Mouse (Mus musculus) neural tube, embryonic 11.5 days (tissue): ENCODE data around the gene Lmtk2. TPM values are rescaled to one million over a fixed set of nuclear protein-coding genes. Genes with fewer than 3 reads are reported as not detected.

Experiments
- ATAC-seq: fragments of 200-750 bp; cut with Nextera tagmentation; 2 replicates; pipeline ENCODE4 v1.8.0; 2017; ENCODE audit warnings: moderate number of reproducible peaks, mild to moderate bottlenecking, moderate TSS enrichment, moderate library complexity; ENCODE audit not compliant: insufficient read depth, low FRiP score, low TSS enrichment
- DNase-seq: peaks from one replicate; pipeline ENCODE4 v3.0.0-alpha.2; 2015; ENCODE audit warnings: low spot score
- H3K27ac ChIP-seq: fragments of 300-500 bp; sonication (generic); 2 replicates; pipeline ENCODE4 v1.5.1; 2014; ENCODE audit warnings: low read depth, mild to moderate bottlenecking, low read length
- H3K27me3 ChIP-seq: fragments of 300-500 bp; sonication (generic); 2 replicates; pipeline ENCODE4 v1.6.1; 2014; ENCODE audit warnings: mild to moderate bottlenecking, low read length, mixed read lengths; ENCODE audit not compliant: control insufficient read depth, insufficient read depth
- H3K36me3 ChIP-seq: fragments of 300-500 bp; sonication (generic); 2 replicates; pipeline ENCODE4 v1.6.1; 2014; ENCODE audit warnings: mild to moderate bottlenecking, low read length, moderate library complexity, mixed read lengths; ENCODE audit not compliant: control insufficient read depth, insufficient read depth
- H3K4me1 ChIP-seq: fragments of 300-500 bp; sonication (generic); 2 replicates; pipeline ENCODE4 v1.6.1; 2014; ENCODE audit warnings: low read length, mixed read lengths; ENCODE audit not compliant: control insufficient read depth, insufficient read depth
- H3K4me2 ChIP-seq: fragments of 300-500 bp; sonication (generic); 2 replicates; pipeline ENCODE4 v1.6.1; 2014; ENCODE audit warnings: low read depth, mild to moderate bottlenecking, moderate library complexity
- H3K4me3 ChIP-seq: fragments of 300-500 bp; sonication (generic); 2 replicates; pipeline ENCODE4 v1.5.1; 2014; ENCODE audit warnings: low read depth, low read length
- H3K9ac ChIP-seq: fragments of 300-500 bp; sonication (generic); 2 replicates; pipeline ENCODE4 v1.6.1; 2014; ENCODE audit warnings: mild to moderate bottlenecking, low read length
- H3K9me3 ChIP-seq: fragments of 300-500 bp; sonication (generic); 2 replicates; pipeline ENCODE4 v1.6.1; 2016; ENCODE audit warnings: low read length; ENCODE audit not compliant: control insufficient read depth
- WGBS: fragments of 180-500 bp; shearing (Covaris S2); extraction: QIAGEN DNeasy Blood & Tissue Kit; methylation state at CpG from one replicate; pipeline ENCODE4 v1.1.7; 2014; 5-methylcytosine and 5-hydroxymethylcytosine counted together
- polyA plus RNA-seq: library from polyadenylated mRNA; unstranded; fragments of >200 nt; fragmentation: Nextera tagmentation; extraction: Ambion mirVana; gene quantifications from 2 replicates; pipeline ENCODE4 v1.2.1, GENCODE M21; 2014

The Lmtk2 gene
- polyA plus RNA-seq, 1 experiment from 2014 or later: 6.7 TPM

DNA sequence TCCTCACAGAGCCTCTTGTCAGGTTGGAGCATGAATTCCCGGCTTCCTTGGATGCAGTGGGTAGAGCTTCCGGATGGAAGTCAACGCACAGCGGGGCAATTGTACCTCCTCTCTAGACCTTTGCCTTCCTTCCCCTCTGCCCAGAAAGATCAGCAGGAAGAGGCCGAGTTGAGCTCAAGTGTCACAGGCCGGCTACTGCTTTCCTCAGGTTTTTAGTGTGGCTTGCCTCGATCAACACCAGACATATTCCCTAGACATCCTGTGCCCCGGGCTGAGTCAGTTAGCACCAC lies 1.7 kb upstream of the Lmtk2 start:
- H3K27me3 ChIP-seq: no peaks in the 10 kb centered on the region
- WGBS: 42% methylated on average over 8 of the region's 8 CpGs
- no peak overlapping the region for H3K4me3 ChIP-seq
- DNase-seq (no peak), ATAC-seq (no peak)
- H3K36me3 ChIP-seq: no peaks in the 10 kb centered on the region
- no peak overlapping the region for H3K9ac ChIP-seq
- H3K27ac ChIP-seq: no peak overlapping the region
- H3K4me2 ChIP-seq: no peak overlapping the region
- H3K9me3 ChIP-seq: no peaks in the 10 kb centered on the region
- 0 out of 2 replicates have a peak, but pooled peaks cover 4% of the 10 kb centered on the region for H3K4me1 ChIP-seq

DNA sequence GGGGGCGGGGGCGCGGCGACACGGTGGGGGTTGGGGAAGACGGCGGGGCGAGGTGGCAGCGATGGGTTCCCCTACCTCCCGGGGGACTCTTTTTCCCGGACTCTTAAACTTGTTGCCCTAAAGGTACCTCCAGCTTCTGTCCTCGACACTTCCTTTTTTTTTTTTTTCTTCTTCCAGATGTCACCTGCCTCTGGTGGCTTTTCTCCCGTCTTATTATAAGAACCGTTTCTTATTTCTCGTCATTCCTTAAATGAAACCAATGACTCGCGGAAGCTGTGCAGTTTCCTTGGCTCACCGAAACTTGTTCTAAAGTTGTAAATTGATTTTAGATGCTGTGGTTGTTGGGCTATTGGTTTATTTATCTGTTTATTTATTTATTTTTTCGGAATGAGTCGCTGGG lies 712 bp downstream of the Lmtk2 start:
- peak overlapping the region; percentile 89 for H3K9ac ChIP-seq
- no peaks in the 10 kb centered on the region for H3K9me3 ChIP-seq
- no peaks in the 10 kb centered on the region for H3K27me3 ChIP-seq
- DNase-seq: no peak
- peak overlapping the region; percentile 86; the same call in 1 of the 2 replicates for H3K27ac ChIP-seq
- ATAC-seq: no peak
- peak overlapping the region; percentile 98 for H3K4me3 ChIP-seq
- 0 out of 2 replicates have a peak, but pooled peaks cover 4% of the 10 kb centered on the region for H3K4me1 ChIP-seq
- H3K4me2 ChIP-seq: peak overlapping the region; percentile 64
- no peaks in the 10 kb centered on the region for H3K36me3 ChIP-seq
- WGBS: 3% methylated on average over 19 of the region's 20 CpGs

DNA sequence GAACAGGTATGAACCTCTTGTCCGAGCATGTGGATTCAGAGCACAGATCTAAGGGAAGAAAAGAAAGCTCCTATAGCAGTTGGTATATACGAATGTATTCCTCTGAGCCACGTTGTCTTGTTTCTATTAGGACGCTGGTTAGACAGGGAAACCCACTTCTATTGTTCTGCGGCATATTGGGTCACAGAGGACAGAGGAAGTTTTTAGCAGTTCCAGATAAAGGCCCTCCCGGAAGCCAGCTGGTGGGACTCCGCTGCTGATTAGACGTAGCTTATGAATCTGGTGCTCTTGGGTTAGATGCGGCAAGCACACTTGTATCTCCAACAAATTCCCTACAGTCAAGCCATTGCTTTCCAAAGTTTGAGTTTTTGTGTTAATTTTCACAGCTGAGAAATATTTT lies 4.8 kb downstream of the Lmtk2 start:
- no peak for ATAC-seq
- no peak overlapping the region for H3K9ac ChIP-seq
- H3K27me3 ChIP-seq: no peaks in the 10 kb centered on the region
- H3K9me3 ChIP-seq: no peaks in the 10 kb centered on the region
- H3K4me2 ChIP-seq: no peak overlapping the region
- no peak for DNase-seq
- H3K27ac ChIP-seq: no peak overlapping the region
- H3K4me1 ChIP-seq: 0 out of 2 replicates have a peak, but pooled peaks cover 4% of the 10 kb centered on the region
- H3K4me3 ChIP-seq: no peak overlapping the region
- H3K36me3 ChIP-seq: no peaks in the 10 kb centered on the region
- WGBS: 76% methylated on average over 9 of the region's 9 CpGs

DNA sequence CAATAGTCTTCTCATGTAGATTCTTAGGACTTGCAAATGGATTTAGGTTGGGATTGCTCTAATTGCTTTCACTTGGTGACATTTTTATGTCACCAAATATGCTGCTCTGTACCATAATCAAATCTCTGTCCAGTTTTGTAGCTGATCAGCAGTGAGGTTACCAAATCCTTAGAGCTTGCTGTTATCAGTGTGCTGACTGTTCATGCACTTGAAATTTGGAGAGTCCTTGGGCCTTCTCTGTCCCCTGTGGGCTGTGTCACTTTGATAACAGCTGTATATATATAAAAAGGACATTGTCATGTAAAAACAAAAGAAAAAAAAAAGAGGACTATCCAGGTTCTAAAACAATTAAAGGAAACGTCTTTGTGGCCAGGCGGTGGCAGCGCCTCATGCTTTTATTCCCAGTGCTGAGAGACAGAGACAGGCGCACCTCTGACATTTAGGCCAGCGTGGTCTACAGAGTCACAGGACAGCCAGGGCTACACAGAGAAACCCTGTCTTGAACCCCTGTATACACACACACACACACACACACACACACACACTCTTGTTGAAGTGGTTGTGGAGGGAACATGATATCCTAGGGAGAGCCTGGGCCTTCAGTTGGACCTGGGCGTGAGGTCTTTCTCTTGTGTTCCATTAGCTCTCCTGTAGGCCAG lies 5.4 kb downstream of the Lmtk2 start:
- ATAC-seq (no peak), DNase-seq (no peak)
- H3K36me3 ChIP-seq: no peaks in the 10 kb centered on the region
- H3K4me1 ChIP-seq: 0 out of 2 replicates have a peak, but pooled peaks cover 4% of the 10 kb centered on the region
- no peak overlapping the region for H3K9ac ChIP-seq
- H3K4me2 ChIP-seq: no peak overlapping the region
- 72% methylated on average over 6 of the region's 6 CpGs for WGBS
- H3K27ac ChIP-seq: no peak overlapping the region
- no peaks in the 10 kb centered on the region for H3K27me3 ChIP-seq
- no peak overlapping the region for H3K4me3 ChIP-seq
- no peaks in the 10 kb centered on the region for H3K9me3 ChIP-seq

DNA sequence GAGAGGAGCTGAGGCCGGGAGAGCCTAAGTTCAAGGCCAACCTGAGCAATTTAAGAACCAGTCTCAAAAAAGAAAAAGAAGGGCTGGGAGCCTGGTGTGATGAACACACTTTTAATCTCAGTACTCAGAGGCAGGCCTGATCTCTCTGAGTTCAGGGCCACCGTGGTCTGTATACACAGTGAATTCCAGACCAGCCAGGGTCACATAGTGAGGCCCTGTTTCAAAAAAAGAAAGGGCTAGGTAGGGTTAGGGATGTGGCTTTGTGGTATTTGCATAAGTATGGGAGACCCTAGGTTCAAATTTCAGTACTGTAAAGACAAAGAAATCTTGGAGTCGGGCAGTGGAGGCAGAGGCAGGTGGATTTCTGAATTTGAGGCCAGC lies 5.9 kb downstream of the Lmtk2 start:
- Histone ChIP-seq H3K4me1 (0 out of 2 replicates have a peak, but pooled peaks cover 4% of the 10 kb centered on the region), H3K4me2 (no peak overlapping the region), H3K27me3 (no peaks in the 10 kb centered on the region), H3K9ac (no peak overlapping the region), H3K4me3 (no peak overlapping the region), H3K9me3 (no peaks in the 10 kb centered on the region), H3K36me3 (no peaks in the 10 kb centered on the region), H3K27ac (no peak overlapping the region)
- 87% methylated on average over 3 of the region's 3 CpGs for WGBS
- no peak for ATAC-seq
- DNase-seq: no peak

DNA sequence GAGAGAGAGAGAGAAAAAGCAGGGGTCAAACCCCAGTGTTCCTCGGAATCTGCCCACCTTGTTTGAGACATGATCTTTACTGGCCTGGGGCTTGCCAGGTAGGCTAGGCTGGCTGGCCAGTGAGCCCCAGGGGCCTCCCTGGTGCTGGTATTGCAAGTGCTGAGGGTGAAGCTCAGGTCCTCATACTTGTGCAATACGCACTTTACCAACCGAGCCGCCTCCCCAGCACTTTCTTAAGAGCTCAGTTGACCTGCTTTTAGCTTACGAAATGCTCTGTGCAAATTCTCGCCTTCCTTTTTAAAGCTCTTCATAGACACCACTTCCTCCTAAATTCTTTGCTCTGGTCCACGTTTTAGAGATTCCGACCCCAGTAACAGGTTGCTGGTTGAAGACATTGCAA lies 9.0 kb downstream of the Lmtk2 start:
- H3K27me3 ChIP-seq: no peaks in the 10 kb centered on the region
- DNase-seq: no peak
- 93% methylated on average over 8 of the region's 8 CpGs for WGBS
- H3K4me1 ChIP-seq: peaks cover 4% of the 10 kb centered on the region
- H3K36me3 ChIP-seq: no peaks in the 10 kb centered on the region
- no peak overlapping the region for H3K9ac ChIP-seq
- no peaks in the 10 kb centered on the region for H3K9me3 ChIP-seq
- H3K4me3 ChIP-seq: no peak overlapping the region
- H3K4me2 ChIP-seq: no peak overlapping the region
- H3K27ac ChIP-seq: no peak overlapping the region
- ATAC-seq: no peak

DNA sequence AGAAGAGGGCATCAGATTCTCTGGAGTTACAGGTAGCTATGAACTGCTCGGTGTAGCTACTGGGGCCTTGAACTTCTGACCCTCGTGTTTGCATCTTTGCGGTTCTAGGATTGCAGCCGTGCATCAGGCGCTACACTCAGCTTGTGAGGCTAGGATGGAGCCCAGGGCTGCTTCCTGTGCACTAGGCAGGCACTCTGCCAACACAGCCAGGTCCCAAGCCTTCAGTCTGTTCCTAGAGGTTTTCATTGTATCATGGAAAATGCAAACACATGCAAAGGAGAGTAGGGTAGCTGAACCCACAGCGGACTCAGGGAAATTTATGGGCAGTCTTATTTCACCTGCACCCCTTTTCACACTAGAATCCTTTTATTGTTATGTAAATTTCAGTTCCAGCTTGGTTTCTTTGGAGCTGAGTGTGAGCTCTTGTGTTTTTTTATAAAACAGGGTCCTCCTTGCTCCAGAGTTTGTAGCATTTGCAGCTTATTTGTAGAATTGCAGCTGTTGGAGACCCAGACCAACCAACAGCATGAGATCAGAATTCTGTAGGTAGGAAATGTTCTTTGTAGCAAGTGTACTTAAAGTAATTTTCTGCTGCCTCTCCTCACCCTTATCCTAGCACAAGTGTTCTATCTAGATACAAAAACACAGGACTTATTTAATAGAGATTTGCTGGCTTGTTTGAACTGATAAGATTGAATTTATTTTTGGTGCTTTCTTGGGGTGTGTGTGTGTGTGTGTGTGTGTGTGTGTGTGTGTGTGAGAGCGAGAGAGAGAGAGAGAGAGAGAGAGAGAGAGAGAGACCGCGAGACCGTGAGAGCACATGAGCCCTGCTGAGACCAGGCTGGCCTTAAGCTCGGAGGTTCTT lies 12.6 kb downstream of the Lmtk2 start:
- Histone ChIP-seq H3K27ac (no peak overlapping the region), H3K4me1 (peaks cover 4% of the 10 kb centered on the region), H3K9ac (no peak overlapping the region), H3K9me3 (no peaks in the 10 kb centered on the region), H3K4me3 (no peak overlapping the region), H3K4me2 (no peak overlapping the region), H3K36me3 (no peaks in the 10 kb centered on the region), H3K27me3 (no peaks in the 10 kb centered on the region)
- 69% methylated on average over 11 of the region's 11 CpGs for WGBS
- peak; percentile 55; the same call in 1 of the 2 replicates for ATAC-seq
- DNase-seq: no peak

DNA sequence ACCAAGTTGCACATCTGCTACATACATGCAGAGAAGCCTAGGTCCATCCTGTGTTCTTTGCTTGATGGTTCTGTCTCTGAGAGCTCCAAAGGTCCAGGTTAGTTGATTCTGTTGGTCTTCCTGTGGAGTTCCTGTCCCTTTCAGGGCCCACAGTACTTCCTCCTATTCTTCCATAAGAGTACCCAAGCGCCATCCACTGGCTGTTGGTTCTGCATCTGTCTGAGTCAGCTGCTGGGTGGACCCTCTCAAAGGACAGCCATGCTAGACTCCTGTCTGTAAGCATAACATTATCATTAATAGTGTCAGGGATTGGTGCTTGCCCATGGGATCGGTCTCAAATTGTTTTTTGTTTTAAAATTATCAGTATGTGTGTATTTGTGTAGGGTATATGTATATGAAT lies 13.8 kb downstream of the Lmtk2 start:
- ATAC-seq (no peak), DNase-seq (no peak)
- no peaks in the 10 kb centered on the region for H3K36me3 ChIP-seq
- H3K4me3 ChIP-seq: no peak overlapping the region
- 85% methylated on average over 2 of the region's 2 CpGs for WGBS
- no peaks in the 10 kb centered on the region for H3K27me3 ChIP-seq
- H3K27ac ChIP-seq: no peak overlapping the region
- H3K9me3 ChIP-seq: no peaks in the 10 kb centered on the region
- no peak overlapping the region for H3K9ac ChIP-seq
- H3K4me2 ChIP-seq: no peak overlapping the region
- peaks cover 4% of the 10 kb centered on the region for H3K4me1 ChIP-seq
